Mouse (Mus musculus) gastrocnemius, postnatal 36 days (tissue): ENCODE results near the gene Cnot2. TPM values are rescaled to one million over a fixed set of nuclear protein-coding genes. Genes with fewer than 3 reads are reported as not detected.

Experiments
- DNase-seq, 2 experiments: peaks; one replicate each; pipeline ENCODE4 v3.0.0; 2022
- intact Hi-C: fragments of 180-260 bp; cut with DNase I; formaldehyde crosslinking; loops from one replicate; pipeline ENCODE4 v1.15.1; 2025
- total RNA-seq, 2 experiments: library from RNA; stranded (reverse); gene quantifications; 2 replicates each; pipeline ENCODE4 v1.2.3; 2021

Gene Cnot2
- total RNA-seq, 2 experiments from 2014 or later = 27.6 to 30.5 TPM

DNA sequence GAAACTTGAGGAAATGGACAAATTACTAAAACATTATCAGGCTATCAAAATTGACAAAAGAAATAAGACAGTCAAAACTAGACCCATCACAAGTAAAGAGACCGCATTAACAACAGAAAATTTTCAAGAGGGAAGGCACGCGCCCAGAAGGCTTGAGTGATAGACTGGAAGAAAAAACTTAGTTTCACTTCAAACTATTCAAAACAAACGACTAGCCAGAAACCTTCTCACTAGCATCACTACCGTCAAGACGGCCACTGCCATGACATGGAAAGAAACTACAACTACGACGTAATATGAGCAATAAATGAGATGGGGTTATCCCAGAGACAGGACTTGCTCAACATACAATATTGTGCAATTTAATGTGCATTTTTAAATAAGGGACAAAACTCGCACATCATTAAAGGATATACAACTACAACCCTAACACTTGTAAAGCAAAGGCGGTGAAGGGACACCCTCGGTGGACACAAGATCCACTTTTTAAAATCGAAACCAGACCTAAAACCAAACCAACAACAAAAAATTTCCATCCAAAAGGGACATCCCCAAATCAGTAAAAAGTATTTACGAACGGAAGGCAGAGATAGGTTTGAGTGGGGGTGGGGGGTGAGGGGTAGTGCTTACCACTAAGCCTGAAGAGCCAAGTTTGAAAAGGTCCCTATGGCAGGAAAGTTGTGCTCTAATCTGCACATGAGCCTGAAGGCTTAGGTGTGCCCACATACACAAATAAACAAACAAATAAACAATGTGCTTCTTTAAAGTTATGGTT, 16.3 kb downstream of the Cnot2 start:
- intact Hi-C loops = loop anchor here (5.0 kb wide), 1 partner anchor 577 kb away; no protein-coding TSS in a partner anchor
- DNase-seq = no peak

DNA sequence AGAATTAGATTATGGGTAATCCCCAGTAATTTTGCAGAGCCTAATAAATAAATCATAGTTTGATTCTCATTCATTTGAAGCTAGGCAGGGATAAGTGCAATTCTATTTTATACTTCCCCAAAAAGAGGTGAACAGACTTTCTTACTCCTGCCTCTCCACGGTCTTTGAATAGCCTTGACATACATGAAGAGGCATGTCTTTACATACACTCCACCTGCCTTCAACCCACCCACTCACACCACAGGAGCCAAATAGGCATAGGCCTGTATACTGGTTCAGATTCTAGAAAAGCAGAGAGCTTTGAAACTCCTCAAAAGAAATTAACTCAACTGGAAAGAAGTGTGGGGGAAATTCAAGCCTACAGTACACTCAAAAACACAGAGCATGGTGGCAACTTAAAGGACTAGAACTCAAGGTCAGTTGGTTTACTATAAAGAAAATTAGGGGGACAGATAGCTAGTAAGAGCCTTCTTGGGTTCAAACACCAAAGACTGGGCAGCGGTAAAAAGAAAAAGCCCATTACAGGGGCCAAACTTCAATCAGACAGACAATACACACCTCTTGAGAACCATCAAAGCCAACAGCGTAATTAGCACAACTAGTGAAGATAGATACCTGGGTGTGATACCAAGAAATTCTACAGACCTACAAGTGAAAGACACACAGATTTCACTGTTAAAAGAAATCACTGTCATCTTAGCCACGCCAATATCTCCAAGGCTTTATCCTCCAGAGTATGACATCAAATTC, 18.4 kb downstream of the Cnot2 start:
- intact Hi-C loops = no loop called here

DNA sequence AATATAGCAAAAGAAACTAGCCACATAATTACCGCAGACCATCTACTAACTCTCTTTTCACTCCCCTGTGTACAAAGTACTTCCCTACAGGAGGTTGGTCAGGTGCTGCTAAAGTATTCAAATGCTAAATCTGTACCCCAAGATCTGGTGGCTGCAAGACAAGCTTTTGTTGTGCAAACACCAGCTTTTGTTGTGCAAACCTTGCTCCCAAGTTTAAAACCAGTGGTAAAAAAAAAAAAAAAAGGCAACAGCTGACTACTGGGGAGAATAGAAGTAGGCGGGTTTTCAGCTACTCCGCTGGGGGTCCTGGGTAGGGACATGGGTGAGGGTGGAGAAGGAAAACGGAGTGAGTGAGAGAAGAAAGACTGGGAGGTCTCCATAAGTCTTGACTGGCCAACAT, 19.1 kb downstream of the Cnot2 start:
- intact Hi-C loops = no loop called here

More for the DNA sequence above, 18.4 kb downstream of the Cnot2 start:
- DNase-seq = no peak

DNA sequence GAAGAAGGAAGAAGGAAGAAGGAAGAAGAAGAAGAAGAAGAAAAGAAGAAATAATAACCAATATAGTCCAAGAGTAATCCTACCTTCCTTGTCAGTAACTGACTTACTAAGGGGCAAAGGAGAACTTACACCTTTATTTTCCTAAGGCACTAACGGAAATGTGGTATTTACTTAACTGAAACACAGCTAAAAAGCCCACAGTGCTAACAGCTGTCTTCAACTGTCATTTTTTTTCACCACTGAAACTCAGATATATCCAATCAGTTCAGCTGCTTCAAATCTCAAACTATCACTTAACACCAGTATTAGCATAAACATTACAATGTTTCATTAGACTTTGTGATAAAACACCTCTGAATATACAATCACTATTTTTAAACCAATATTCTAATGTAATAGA, 22.1 kb downstream of the Cnot2 start:
- intact Hi-C loops = no loop called here
- DNase-seq = no peak

More for the DNA sequence above, 19.1 kb downstream of the Cnot2 start:
- DNase-seq = no peak

DNA sequence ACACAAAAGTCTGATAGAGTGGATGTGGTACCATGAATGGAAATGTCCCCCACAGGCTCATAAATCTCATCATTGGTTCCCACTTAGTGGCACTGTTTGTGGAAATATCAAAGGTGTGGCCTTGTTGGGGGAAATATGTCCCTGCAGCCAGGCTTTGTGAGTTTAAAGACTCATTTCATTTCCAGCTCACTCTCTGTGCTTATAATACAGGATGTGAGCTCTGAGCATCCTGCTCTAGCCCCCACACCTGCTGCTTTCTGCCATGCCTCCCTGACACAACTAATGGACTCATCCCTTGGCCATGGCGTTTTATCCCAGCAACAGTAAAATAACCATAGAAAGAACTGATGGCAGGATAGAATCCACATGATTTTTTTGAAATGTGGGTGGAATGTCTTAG, 24.1 kb downstream of the Cnot2 start:
- DNase-seq = no peak
- intact Hi-C loops = no loop called here

DNA sequence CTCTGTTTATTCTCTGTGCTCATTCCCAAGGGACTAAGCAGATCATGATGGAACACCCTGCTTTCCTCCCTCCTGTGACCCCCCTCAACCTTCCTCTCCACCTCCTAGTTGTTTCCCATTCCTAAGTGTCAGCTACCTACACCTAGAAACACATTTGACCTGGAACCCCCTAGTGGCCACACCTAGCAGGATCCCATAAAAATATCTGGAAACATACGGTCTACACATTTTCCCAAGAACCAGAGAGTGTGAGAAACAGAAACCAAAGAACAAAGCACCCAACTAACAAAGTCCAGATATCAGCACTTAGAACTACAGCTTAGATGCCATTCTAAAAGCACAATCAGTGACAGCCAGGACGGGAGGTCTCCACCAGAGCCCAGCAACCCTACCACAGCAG, 26.9 kb downstream of the Cnot2 start:
- intact Hi-C loops = no loop called here
- DNase-seq = no peak

DNA sequence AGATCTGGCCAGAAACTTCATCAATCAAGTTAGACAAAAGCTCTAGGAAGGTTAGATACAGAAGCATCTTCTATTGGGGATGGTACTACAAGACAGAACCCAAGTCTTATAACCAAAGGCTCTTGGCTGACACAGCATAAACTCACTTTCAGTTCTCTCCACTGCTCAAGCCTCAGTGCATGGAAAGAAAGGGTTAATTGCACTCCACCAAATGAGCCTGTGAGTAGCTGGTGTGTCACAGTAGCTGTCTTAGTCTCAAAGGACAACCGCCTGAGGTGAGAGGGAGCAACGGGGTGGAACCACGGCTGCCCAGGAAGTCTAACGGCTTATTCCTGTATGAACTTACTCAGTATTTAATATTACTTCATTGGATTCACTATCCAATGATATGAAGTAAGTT, 33.4 kb downstream of the Cnot2 start:
- intact Hi-C loops = no loop called here
- DNase-seq = no peak

DNA sequence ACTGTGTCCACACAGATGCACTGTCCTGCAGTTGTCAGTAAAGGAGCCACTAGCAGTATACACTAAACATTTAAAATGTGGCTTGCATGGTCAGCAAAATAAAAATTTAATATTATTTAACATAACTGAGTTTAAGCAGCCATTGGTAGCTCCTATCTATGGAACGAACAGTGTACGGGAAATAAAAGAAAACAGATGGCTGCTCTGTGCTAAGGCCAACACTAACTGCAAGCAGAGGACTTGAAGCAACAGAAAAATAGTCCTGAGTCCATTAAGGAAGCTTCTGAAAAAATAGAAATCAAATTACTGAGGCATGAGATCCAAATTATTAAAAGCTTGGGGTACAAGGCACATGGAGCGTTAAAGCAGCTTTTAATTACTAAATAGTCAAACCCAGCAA, 35.1 kb downstream of the Cnot2 start:
- intact Hi-C loops = no loop called here
- no peak for DNase-seq

DNA sequence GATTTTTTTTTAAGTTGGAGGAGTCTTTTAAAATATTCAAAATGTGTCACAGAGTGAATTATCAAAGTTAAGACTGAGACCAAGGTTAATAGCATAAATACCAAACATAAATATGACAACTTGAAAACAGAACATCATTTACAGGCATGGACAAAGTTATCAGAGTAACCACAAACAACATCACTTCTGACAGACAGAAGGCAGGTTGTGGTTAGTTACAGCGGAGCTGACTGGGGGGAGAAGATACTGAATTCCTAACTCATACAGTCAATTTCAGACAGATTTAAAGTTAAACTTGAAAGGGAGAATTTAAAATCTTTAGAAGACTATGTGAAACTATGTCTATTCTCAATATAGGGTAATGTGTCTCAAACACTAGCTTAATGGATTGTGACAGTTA, 38.2 kb downstream of the Cnot2 start:
- intact Hi-C loops = no loop called here

DNA sequence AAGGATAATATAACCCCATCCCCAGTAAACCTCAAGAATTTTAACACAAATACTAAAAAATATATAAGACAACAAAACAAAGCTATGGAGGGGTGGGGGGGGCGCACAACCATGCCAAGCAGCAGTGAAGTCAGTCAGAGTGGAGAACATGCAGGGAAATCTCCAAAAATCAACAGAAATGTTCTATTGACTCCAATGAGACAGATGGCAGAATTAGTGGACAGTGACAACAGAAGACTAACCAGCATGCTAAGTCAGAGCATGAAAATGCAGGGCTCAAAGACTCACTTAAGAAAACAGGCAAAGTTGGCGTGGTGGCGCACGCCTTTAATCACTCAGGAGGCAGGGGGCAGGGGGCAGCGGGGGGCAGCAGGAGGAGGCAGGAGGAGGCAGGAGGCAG, 40.6 kb downstream of the Cnot2 start:
- intact Hi-C loops = no loop called here
- DNase-seq = no peak

More for the DNA sequence above, 38.2 kb downstream of the Cnot2 start:
- no peak for DNase-seq

DNA sequence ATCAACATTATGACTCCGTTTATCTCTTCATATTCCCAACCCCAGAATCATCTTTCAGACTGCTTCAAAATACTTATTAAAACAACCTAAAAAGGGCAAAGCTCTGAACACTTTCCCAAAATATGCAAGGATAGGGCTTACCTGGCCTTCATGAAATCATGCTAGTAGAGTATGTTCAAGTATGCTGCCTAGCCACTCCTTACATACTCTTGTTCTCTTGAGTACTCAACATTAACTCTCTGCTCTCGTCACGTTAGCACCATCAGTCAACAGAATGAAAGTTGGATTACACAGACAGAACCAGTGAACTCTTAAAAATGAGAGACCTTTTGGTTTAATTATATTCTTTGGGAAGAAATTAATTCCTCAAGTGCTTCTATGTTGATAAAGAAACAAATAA, 43.8 kb downstream of the Cnot2 start:
- intact Hi-C loops = no loop called here
- no peak for DNase-seq

DNA sequence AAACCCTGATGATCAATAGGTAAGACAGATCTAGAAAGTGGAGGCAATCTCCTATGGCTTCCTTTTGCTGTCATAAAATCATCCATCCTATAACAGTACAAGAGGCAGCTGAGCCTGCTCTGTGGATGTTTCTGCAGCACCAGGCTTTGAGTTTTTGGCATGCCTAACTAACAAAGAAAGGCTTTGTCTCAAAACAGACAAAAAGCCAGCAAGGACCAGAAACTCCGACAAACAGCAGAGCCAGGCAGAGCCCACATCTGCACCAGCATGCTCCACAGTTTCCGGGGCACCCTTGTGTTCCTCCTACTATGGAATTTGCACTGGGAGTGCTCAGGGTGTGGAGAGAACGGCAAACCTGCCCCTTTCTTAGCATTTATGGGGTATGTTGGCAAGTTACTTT, 47.0 kb downstream of the Cnot2 start:
- intact Hi-C loops = no loop called here
- no peak for DNase-seq

DNA sequence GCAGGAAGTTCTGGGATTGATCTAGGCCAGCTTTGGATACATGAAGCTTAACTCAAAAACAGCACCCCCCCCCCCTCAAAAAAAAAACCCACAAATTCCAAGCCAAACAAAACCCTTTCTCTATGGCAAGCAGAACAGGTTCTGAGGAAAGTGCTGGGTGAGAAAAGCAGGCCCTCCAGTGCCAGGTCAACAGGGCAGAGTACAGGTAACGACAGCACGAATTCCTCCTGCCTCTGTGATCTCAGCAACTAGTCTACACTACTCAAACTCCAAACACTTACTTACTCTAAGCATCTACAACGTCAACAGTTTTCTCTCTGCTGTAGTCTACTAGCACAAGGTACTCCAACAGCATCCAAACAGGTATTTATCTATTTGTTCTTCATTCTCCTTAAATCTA, 48.8 kb downstream of the Cnot2 start:
- intact Hi-C loops = no loop called here
- no peak for DNase-seq

DNA sequence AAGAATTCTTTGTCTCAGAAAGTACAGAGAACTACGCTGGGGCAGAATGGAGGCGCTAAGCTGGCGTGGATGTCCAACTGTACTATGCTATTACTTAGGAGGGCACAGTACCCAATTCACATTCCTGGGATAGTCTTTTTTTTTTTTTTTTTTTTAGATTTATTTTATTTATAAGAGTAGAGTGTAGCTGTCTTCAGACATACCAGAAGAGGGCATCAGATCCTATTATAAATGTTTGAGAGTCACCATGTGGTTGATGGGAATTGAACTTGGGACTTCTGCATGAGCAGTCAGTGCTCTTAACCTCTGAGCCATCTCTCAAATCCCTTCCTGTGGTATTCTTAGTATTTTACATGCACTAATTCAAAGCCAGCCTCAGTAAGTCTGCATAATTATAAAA, 50.2 kb downstream of the Cnot2 start:
- intact Hi-C loops = no loop called here
- DNase-seq = no peak

DNA sequence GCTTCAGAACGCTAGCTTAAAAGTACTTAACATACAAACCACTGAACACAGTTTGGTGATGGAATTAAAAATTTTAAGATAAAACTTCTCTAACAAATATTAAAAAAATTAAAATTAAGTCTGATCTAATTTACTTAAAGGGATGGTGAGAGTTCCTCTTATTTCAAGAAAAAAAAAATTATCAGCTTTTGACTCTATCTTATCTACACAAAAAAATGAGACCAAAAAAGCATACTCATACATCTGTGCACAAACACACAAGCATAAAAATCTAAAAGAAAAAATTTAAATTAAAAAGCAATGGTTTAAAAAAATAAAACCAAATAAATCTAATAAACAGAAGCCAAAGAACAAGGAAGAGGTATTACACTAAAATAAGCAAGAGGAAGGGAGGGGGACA, 61.7 kb downstream of the Cnot2 start:
- no peak for DNase-seq
- intact Hi-C loops = no loop called here

DNA sequence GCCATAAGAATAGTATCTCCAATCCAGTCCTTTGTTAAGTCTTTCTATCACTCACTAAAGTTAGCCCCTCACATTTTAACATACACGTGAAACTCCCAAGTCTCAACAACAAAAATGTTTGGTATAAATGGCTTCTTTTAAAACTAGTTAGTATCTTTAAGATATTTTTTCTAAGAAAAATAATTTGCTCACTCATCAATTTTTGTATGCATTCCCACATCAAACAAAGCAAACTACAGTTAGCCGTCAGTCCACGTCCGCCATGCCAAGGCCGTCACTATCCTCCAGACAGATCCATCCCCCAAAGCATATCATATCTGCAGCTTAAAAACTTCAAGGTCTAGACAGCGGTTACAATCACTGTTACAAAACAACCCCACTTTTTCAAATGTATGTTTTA, 65.7 kb downstream of the Cnot2 start:
- DNase-seq = no peak
- intact Hi-C loops = no loop called here

DNA sequence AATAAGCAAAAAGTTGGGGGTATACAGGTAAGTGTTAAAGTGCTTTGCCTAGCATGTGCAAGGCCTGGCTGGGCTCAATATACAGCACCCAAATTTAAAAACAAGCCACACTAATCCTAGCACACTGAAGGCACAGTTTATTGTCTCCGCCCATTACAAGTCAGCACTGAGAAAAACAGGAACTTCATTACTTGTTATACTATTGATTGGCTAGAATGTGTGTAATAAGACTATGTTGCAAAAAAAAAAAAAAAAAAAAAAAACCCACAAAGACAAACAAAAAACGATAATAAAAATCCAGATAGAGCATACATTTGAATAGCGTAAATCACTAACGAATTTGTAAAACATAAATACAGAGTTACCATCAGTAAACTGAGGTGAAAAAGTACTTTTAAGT, 66.2 kb downstream of the Cnot2 start:
- DNase-seq = no peak

DNA sequence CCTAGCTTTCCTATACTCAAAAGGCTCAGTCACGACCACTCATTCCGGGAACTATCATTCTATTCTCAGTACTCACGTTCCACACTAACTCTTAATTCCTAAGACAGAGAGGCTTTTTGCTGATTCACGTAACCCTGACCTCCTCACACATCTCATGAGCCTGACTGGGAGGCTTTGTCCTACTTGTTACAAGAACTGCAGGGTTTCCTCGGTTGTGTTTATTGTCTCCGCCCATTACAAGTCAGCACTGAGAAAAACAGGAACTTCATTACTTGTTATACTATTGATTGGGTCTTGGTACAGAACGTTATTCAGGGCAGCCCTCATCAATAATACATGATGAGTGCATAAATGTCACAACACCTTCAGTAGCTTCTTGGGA, 68.1 kb downstream of the Cnot2 start:
- intact Hi-C loops = no loop called here
- DNase-seq = no peak

More for the DNA sequence above, 66.2 kb downstream of the Cnot2 start:
- intact Hi-C loops = no loop called here

DNA sequence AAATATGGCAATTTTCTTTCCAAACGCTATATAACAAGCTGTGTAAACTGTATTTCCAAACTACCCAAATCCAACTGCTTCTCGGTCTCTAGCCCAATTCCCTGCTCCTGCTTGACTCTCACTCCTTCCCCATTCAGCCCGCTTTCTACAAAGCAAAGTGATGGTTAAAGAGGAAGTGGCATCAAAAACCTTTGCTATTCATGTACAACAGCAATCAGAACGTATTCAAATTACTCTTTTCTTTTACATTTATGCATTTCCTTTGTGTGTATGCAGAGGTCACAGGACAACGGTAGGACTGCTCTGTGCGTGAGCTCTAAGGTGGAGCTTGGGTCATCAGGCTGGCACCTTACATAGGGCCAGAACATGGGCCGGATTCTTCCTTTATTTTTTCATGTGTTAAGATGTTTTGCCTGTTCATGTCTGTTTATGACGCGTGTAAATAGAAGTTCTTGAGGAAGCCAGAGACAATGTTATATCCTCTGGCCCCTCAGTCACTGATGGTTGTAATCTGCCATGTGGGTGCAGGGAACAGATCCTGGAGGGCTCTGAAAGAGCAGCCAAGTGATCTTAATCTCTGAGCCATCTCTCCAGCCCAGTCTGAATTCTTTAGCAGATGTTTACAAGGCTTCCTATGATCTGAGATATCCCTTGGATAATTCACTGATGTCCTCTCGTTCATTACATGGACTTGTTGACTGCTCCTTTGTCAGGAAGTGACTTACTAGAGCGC, 68.6 kb downstream of the Cnot2 start:
- intact Hi-C loops = no loop called here
- no peak for DNase-seq

DNA sequence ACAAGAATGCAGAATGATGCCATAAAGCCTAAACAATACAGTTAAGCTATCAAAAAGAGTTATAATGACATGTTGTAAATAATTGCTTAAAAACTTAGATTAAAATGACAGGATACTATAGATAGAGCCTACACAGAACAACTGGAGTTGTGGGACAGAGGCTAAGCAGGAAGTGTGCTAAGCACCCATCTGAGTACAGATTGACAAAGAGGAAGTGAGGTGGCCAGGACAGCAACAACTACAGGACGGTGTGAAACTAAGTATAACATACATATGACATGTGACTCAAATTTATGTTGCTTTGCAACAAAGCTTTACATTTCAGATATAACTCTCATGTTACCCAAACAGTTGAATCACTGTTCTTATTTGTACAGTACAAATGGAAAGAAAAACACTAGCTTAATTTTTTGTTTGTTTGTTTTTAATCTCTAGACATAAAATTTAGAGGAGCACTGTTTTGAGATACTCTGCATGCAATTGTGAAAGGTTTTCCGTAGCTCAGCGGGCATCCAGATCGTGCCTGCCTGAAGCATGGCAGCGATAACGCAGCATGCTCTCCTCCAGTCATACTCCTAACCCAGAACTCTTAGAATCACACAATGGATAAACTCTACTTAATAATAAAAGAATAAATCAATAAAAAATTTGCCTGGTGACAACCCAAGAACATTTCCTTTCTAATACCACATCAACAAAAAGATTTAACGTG, 75.9 kb downstream of the Cnot2 start:
- no peak for DNase-seq
- intact Hi-C loops = no loop called here

DNA sequence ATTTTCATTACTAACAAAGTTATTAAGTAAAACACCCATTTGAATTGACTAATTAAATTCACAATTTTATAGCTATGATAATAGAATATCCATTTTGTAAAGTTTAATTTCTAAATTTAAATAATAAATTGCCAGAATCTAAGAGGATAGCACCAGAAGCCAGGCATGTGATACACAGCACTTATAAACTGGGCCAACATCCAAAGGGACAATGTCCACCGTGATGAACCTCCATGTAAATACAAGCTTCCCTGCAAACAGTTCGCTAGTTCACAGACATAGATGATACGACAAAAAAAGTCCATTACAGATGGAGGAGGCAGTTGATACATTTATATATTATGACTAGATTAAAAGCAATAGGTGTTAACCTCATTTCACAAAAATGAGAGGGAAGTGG, 88.5 kb downstream of the Cnot2 start:
- no peak for DNase-seq
- intact Hi-C loops = no loop called here
